Mouse (Mus musculus): ENCODE measurements around the gene Clec4g. TPM values are rescaled to one million over a fixed set of nuclear protein-coding genes. Genes with fewer than 3 reads are reported as not detected.

Clec4g gene
- total and polyA plus RNA-seq, 3 experiments, result not detected

GRCm38 (mm10) chr8:3676993-3677579 is 43.4 kb downstream of the Clec4g start:
- peaks cover 0 to 40% of the 10 kb centered on the region in 2 experiments; a peak in 2 of 4 replicates for H3K4me1 ChIP-seq (ENCODE audit: control insufficient read depth in 1 of 2, insufficient read depth in 2 of 2)
- dilution Hi-C loops (cut with MboI; ENCODE audit: extremely low pct_ligation_motif_present, extremely low pct_unique_long_range_greater_than_20kb, low sequenced_read_pairs) (no loop called here), in situ Hi-C loops (cut with MboI; ENCODE audit: low pct_ligation_motif_present, low pct_unique_long_range_greater_than_20kb, low sequenced_read_pairs) (loop anchor here (10.0 kb wide), 2 partner anchors 212 to 322 kb away; partner anchors contain the start of genes A430078G23Rik and Pex11g)
- H3K79me2 ChIP-seq (replicated peaks; ENCODE audit: control insufficient read depth, extremely low read depth, insufficient read depth, poor library complexity, severe bottlenecking), result peaks cover 21% of the 10 kb centered on the region; the same call in 1 of the 2 replicates
- H3K36me3 ChIP-seq (replicated peaks in 1 of 2; ENCODE audit: control insufficient read depth in 1 of 2, insufficient read depth in 1 of 2, low read length in 1 of 2), result peaks cover 21 to 37% of the 10 kb centered on the region in 2 experiments
- peak overlapping the region; percentile 70 to 97 (median 95) for H3K4me3 ChIP-seq (replicated peaks in 1 of 3; ENCODE audit: low read depth in 2 of 3, low read length in 2 of 3, poor library complexity in 1 of 3)
- no peaks in the 10 kb centered on the region for H3K9me3 ChIP-seq (replicated peaks; ENCODE audit: low read length)
- peak overlapping the region; percentile 99 for H3K9ac ChIP-seq (ENCODE audit: insufficient read depth, low read depth)
- no peak for TF ChIP-seq RAD21 (IDR thresholded peaks at IDR 0.05; ENCODE audit: low read depth, low read length)
- no peak for TF ChIP-seq CTCF (conservative IDR thresholded peaks at IDR 0.05 in 1 of 2, IDR thresholded peaks at IDR 0.05 in 1 of 2; ENCODE audit: low read depth in 2 of 2, low read length in 2 of 2)
- TF ChIP-seq SIN3A (IDR thresholded peaks at IDR 0.05; ENCODE audit: low read length), result no peak
- no peak for TF ChIP-seq JUN (IDR thresholded peaks at IDR 0.05; ENCODE audit: insufficient read depth, low read depth, low read length)
- no peak for TF ChIP-seq HCFC1 (IDR thresholded peaks at IDR 0.05; ENCODE audit: low read depth, low read length)
- TF ChIP-seq TBP (conservative IDR thresholded peaks at IDR 0.05; ENCODE audit: low read depth, low read length), result no peak
- peak; percentile 78 for TF ChIP-seq MAX (IDR thresholded peaks at IDR 0.05; ENCODE audit: low read length)
- 0 out of 2 replicates have a peak, but pooled peaks have one; percentile 14 for TF ChIP-seq ELF1 (IDR thresholded peaks at IDR 0.05; ENCODE audit: low read depth, low read length)
- TF ChIP-seq JUND (conservative IDR thresholded peaks at IDR 0.05; ENCODE audit: low read depth, low read length), result no peak
- TF ChIP-seq SMC3 (IDR thresholded peaks at IDR 0.05; ENCODE audit: low read depth, low read length), result no peak
- TF ChIP-seq CHD1 (IDR thresholded peaks at IDR 0.05; ENCODE audit: low read depth, low read length), result no peak
- TF ChIP-seq PAX5 (IDR thresholded peaks at IDR 0.05; ENCODE audit: low read length), result no peak
- no peak for TF ChIP-seq POLR2AphosphoS2 (IDR thresholded peaks at IDR 0.05; ENCODE audit: low read depth, low read length)
- no peak for TF ChIP-seq KAT2A (IDR thresholded peaks at IDR 0.05; ENCODE audit: insufficient replicate concordance, low read length)
- no peak for TF ChIP-seq UBTF (IDR thresholded peaks at IDR 0.05; ENCODE audit: low read depth, low read length)
- TF ChIP-seq TCF12 (IDR thresholded peaks at IDR 0.05; ENCODE audit: low read depth, low read length), result no peak
- 0 out of 2 replicates have a peak, but pooled peaks have one; percentile 27 for TF ChIP-seq POLR2A (IDR thresholded peaks at IDR 0.05; ENCODE audit: low read depth, low read length)
- peak; percentile 71 for TF ChIP-seq MXI1 (IDR thresholded peaks at IDR 0.05; ENCODE audit: low read depth, low read length)
- no peak for TF ChIP-seq GABPA (IDR thresholded peaks at IDR 0.05; ENCODE audit: insufficient replicate concordance, low read depth, low read length)
- TF ChIP-seq ETS1 (conservative IDR thresholded peaks at IDR 0.05; ENCODE audit: low read depth, low read length), result no peak
- no peak for TF ChIP-seq USF1 (IDR thresholded peaks at IDR 0.05; ENCODE audit: low read depth, low read length)
- TF ChIP-seq MEF2A (IDR thresholded peaks at IDR 0.05; ENCODE audit: borderline replicate concordance, low read depth, low read length), result no peak
- no peak for TF ChIP-seq IRF4 (IDR thresholded peaks at IDR 0.05; ENCODE audit: low read depth, low read length)
- TF ChIP-seq MAFK (IDR thresholded peaks at IDR 0.05; ENCODE audit: insufficient replicate concordance, low read length), result no peak
- 0 out of 2 replicates have a peak, but pooled peaks have one; percentile 55 for TF ChIP-seq E2F4 (IDR thresholded peaks at IDR 0.05; ENCODE audit: insufficient replicate concordance, low read depth, low read length)
- no peak for TF ChIP-seq ZNF384 (IDR thresholded peaks at IDR 0.05; ENCODE audit: low read depth, low read length)
- peak; percentile 29; the same call in 1 of the 2 replicates for TF ChIP-seq ZMIZ1 (IDR thresholded peaks at IDR 0.05; ENCODE audit: low read depth, low read length)
- peak; percentile 58; the same call in 1 of the 2 replicates for TF ChIP-seq MYC (IDR thresholded peaks at IDR 0.05; ENCODE audit: low read depth, low read length)
- no peak for TF ChIP-seq NELFE (IDR thresholded peaks at IDR 0.05; ENCODE audit: low read depth, low read length)
- no peak for TF ChIP-seq ZKSCAN1 (IDR thresholded peaks at IDR 0.05; ENCODE audit: borderline replicate concordance, low read depth, low read length)
- TF ChIP-seq USF2 (conservative IDR thresholded peaks at IDR 0.05; ENCODE audit: low read depth, low read length), result no peak
- no peak for TF ChIP-seq NRF1 (IDR thresholded peaks at IDR 0.05; ENCODE audit: low read depth, low read length)
- TF ChIP-seq MAZ (IDR thresholded peaks at IDR 0.05; ENCODE audit: low read depth, low read length), result no peak
- no peak for TF ChIP-seq BHLHE40 (IDR thresholded peaks at IDR 0.05; ENCODE audit: low read depth, low read length)
- TF ChIP-seq EP300 (IDR thresholded peaks at IDR 0.05; ENCODE audit: low read length), result 0 out of 2 replicates have a peak, but pooled peaks have one; percentile 33
- TF ChIP-seq CHD2 (IDR thresholded peaks at IDR 0.05; ENCODE audit: low read length), result no peak
- TF ChIP-seq ZC3H11A (IDR thresholded peaks at IDR 0.05; ENCODE audit: low read depth, low read length), result no peak
- no peak for TF ChIP-seq RCOR1 (conservative IDR thresholded peaks at IDR 0.05; ENCODE audit: low read depth, low read length)
- H3K27ac ChIP-seq (ENCODE audit: insufficient read depth, low read depth), result no peak overlapping the region
- DNase-seq (ENCODE audit: extremely low read depth), result peak; percentile 33
- H3K4me2 ChIP-seq (ENCODE audit: insufficient read depth, low read depth, poor library complexity, severe bottlenecking), result peak overlapping the region; percentile 76
- H3K27me3 ChIP-seq (replicated peaks), result peaks cover 25% of the 10 kb centered on the region

All from CH12.LX (cell line).